Mouse (Mus musculus) adrenal gland, postnatal 0 days (tissue): ENCODE results near the gene Ubxn11. TPM values are rescaled to one million over a fixed set of nuclear protein-coding genes. Genes with fewer than 3 reads are reported as not detected.

ENCODE experiments used
- polyA plus RNA-seq: library from polyadenylated mRNA; unstranded; fragments of >200 nt; fragmentation: Nextera tagmentation; extraction: Ambion mirVana; gene quantifications from 2 replicates; pipeline ENCODE4 v1.2.1, GENCODE M21; 2015

Gene Ubxn11
- 4.0 and 8.7 TPM in 2 replicates for polyA plus RNA-seq

GRCm38 (mm10) chr4:134101979-134102741 is at the start of gene Ubxn11:
Ubxn11 (plus strand) TSS chr4:134102570.

GRCm38 (mm10) chr4:134053538-134053937 is 48.8 kb upstream of the Ubxn11 start, which contains the start of gene Zfp683:
Zfp683 (plus strand) TSS chr4:134053838.

GRCm38 (mm10) chr4:134060135-134060865 is 42.1 kb upstream of the Ubxn11 start, which contains the start of gene Crybg2:
Crybg2 (plus strand) TSS chr4:134060815.

GRCm38 (mm10) chr4:134094923-134095547 is 7.3 kb upstream of the Ubxn11 start, which contains the start of gene Cd52:
Cd52 (minus strand) TSS chr4:134095082.

GRCm38 (mm10) chr4:134128221-134128982 is 26.0 kb downstream of the Ubxn11 start, which contains the start of gene Sh3bgrl3:
Sh3bgrl3 (minus strand) TSS chr4:134128789.

Other genes with a start within 250 kb of the Ubxn11 start
- 11.7 and 22.3 TPM in 2 replicates for gene Rps6ka1, start 214.8 kb upstream of the Ubxn11 start, polyA plus RNA-seq
- 945 and 1,085 TPM in 2 replicates for gene Hmgn2, start 133.9 kb upstream of the Ubxn11 start, polyA plus RNA-seq
- gene Dhdds, start 101.7 kb upstream of the Ubxn11 start, polyA plus RNA-seq = 25.2 and 34.1 TPM in 2 replicates
- 0.04 and 0.09 TPM in 2 replicates for gene Lin28a, start 83.7 kb upstream of the Ubxn11 start, polyA plus RNA-seq
- not detected in 2 replicates for gene Zfp683, start 48.7 kb upstream of the Ubxn11 start, polyA plus RNA-seq
- 0.92 TPM in 1 of 2 replicates, not detected in the other for gene Crybg2, start 41.8 kb upstream of the Ubxn11 start, polyA plus RNA-seq
- 24.9 and 36.6 TPM in 2 replicates for gene Cd52, start 7.5 kb upstream of the Ubxn11 start, polyA plus RNA-seq
- gene Sh3bgrl3, start 26.2 kb downstream of the Ubxn11 start, polyA plus RNA-seq = 308 and 310 TPM in 2 replicates
- gene Cep85, start 84.5 kb downstream of the Ubxn11 start, polyA plus RNA-seq = 24.0 and 39.9 TPM in 2 replicates
- not detected in 2 replicates for gene Gm7534, start 100.4 kb downstream of the Ubxn11 start, polyA plus RNA-seq
- gene Catsper4, start 124.8 kb downstream of the Ubxn11 start, polyA plus RNA-seq = not detected in 2 replicates
- 0.46 and 0.55 TPM in 2 replicates for gene Cnksr1, start 135.8 kb downstream of the Ubxn11 start, polyA plus RNA-seq
- 0.17 TPM in 1 of 2 replicates, not detected in the other for gene E130218I03Rik, start 141.1 kb downstream of the Ubxn11 start, polyA plus RNA-seq
- 17.0 and 19.2 TPM in 2 replicates for gene Zfp593, start 143.0 kb downstream of the Ubxn11 start, polyA plus RNA-seq
- not detected in 2 replicates for gene Gm30191, start 144.4 kb downstream of the Ubxn11 start, polyA plus RNA-seq
- 11.8 and 12.2 TPM in 2 replicates for gene Grrp1, start 151.5 kb downstream of the Ubxn11 start, polyA plus RNA-seq
- 12.5 and 15.1 TPM in 2 replicates for gene Pdik1l, start 185.3 kb downstream of the Ubxn11 start, polyA plus RNA-seq
- gene Trim63, start 212.6 kb downstream of the Ubxn11 start, polyA plus RNA-seq = 0.41 and 0.68 TPM in 2 replicates
- 5.0 and 7.6 TPM in 2 replicates for gene Slc30a2, start 240.6 kb downstream of the Ubxn11 start, polyA plus RNA-seq